Mouse (Mus musculus): ENCODE measurements around the gene Ercc6l2. TPM values are rescaled to one million over a fixed set of nuclear protein-coding genes. Genes with fewer than 3 reads are reported as not detected.

Ercc6l2 gene
- polyA plus RNA-seq, 1 experiment from 2014 or later = 16.7 TPM

- Histone ChIP-seq H3K27me3 (peaks cover 92% of the 10 kb centered on the region), H3K9me3 (no peaks in the 10 kb centered on the region), H3K9ac (replicated peaks) (no peak overlapping the region), H3K27ac (no peak overlapping the region), H3K4me1 (replicated peaks) (peaks cover 12% of the 10 kb centered on the region), H3K4me2 (replicated peaks) (no peak overlapping the region), H3K4me3 (replicated peaks) (no peak overlapping the region), H3K36me3 (no peaks in the 10 kb centered on the region)
- 85% methylated on average over 7 of the region's 7 CpGs for WGBS
- no peak for ATAC-seq
Observed at GRCm38 (mm10) chr13:63943605-63944004, 128.6 kb downstream of the Ercc6l2 start.

- H3K4me3 ChIP-seq (replicated peaks) = no peak overlapping the region
- H3K27ac ChIP-seq = no peak overlapping the region
- peaks cover 12% of the 10 kb centered on the region for H3K4me1 ChIP-seq (replicated peaks)
- H3K36me3 ChIP-seq = no peaks in the 10 kb centered on the region
- no peaks in the 10 kb centered on the region for H3K9me3 ChIP-seq
- 10% methylated on average over 13 of the region's 13 CpGs for WGBS
- no peak overlapping the region for H3K9ac ChIP-seq (replicated peaks)
- peak; percentile 58; the same call in 1 of the 2 replicates for ATAC-seq
- no peak overlapping the region for H3K4me2 ChIP-seq (replicated peaks)
- peaks cover 92% of the 10 kb centered on the region for H3K27me3 ChIP-seq
Observed at GRCm38 (mm10) chr13:63944344-63945021, 129.4 kb downstream of the Ercc6l2 start.

Other genes starting within 250 kb of the Ercc6l2 start
- 16.0 and 17.8 TPM in 2 replicates for gene Ptch1, start 241.6 kb upstream of the Ercc6l2 start, polyA plus RNA-seq (2015; fragmentation: Nextera tagmentation; extraction: Ambion mirVana)

Data from midbrain, embryonic 13.5 days (tissue).